11 mouse cellular contexts compared by ENCODE assay signal in the genomic region with DNA sequence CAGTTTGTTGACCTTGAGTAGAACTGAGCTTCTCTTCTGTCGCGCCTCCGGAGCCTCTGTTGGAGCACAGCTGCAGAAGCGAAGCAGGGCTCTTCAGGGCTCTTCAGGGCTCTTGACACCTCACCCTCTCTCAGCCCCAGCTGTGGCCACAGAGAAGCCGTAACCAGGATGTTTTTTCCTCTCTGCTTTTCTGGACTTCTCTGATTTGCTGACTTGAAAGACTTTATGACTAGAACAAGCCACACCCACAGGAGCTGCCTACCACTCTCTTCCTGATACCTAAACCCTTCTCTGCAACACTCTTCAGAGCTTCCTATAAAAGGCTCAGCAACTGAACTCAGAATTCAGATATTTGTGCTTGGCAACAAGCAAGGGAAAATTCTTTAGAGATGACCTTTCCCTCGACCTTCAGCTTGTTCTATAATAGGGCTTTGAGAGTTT. TPM values are rescaled to one million over a fixed set of nuclear protein-coding genes. Genes with fewer than 3 reads are reported as not detected.
A peak's percentile ranks its signal among the peaks of the same experiment; 100 is the strongest.
DNase-seq lines count a peak whose midpoint lies in the region; ATAC-seq and TF ChIP-seq lines count a peak whose summit lies in the region.
"Had no signal": no experiment of that assay in that cellular context is flagged by ENCODE, and none has a peak within 500 bp of the region (broad histone marks: within the 10 kb centered on the region; RNA-seq: fewer than 3 reads in every experiment).

No protein-coding gene starts in this region.

- H3K9me3 ChIP-seq in liver, postnatal 0 days (ENCODE audit: low read length): peaks cover under 1% of the 10 kb centered on the region; the same call in 1 of the 2 replicates
- no peaks in the 10 kb centered on the region for H3K9me3 ChIP-seq in liver, embryonic 11.5 days (ENCODE audit: control insufficient read depth, low read length)
- no peaks in the 10 kb centered on the region for H3K9me3 ChIP-seq in limb, embryonic 15.5 days

- no peak for TF ChIP-seq CTCF in liver, postnatal 0 days (IDR thresholded peaks at IDR 0.05; ENCODE audit: low read depth)

- TF ChIP-seq EP300 in liver, postnatal 0 days (IDR thresholded peaks at IDR 0.05; ENCODE audit: low read depth): no peak

- 0 out of 2 replicates have a peak, but pooled peaks cover 3% of the 10 kb centered on the region for H3K4me1 ChIP-seq in liver, postnatal 0 days (ENCODE audit: insufficient read depth)
- no peaks in the 10 kb centered on the region for H3K4me1 ChIP-seq in liver, embryonic 11.5 days (replicated peaks; ENCODE audit: control insufficient read depth, insufficient read depth, low read length)
- no peaks in the 10 kb centered on the region for H3K4me1 ChIP-seq in limb, embryonic 15.5 days

- 17% methylated on average over 6 of the region's 6 CpGs for WGBS in liver, postnatal 0 days (ENCODE audit: insufficient replicate concordance)
- WGBS in liver, embryonic 11.5 days: 56% methylated on average over 6 of the region's 6 CpGs
- 53% methylated on average over 6 of the region's 6 CpGs for WGBS in limb, embryonic 15.5 days

- H3K4me2 ChIP-seq in liver, postnatal 0 days (ENCODE audit: low read depth, low read length): no peak overlapping the region
- no peak overlapping the region for H3K4me2 ChIP-seq in liver, embryonic 11.5 days
- H3K4me2 ChIP-seq in limb, embryonic 15.5 days: no peak overlapping the region

- peak overlapping the region; percentile 51; the same call in 1 of the 2 replicates for H3K27ac ChIP-seq in liver, postnatal 0 days (ENCODE audit: low read depth)
- H3K27ac ChIP-seq in liver, embryonic 11.5 days (ENCODE audit: low read depth, low read length): no peak overlapping the region
- peak overlapping the region; percentile 13; the same call in 1 of the 2 replicates for H3K27ac ChIP-seq in limb, embryonic 15.5 days

- no peak overlapping the region for H3K9ac ChIP-seq in liver, postnatal 0 days (replicated peaks)
- no peak overlapping the region for H3K9ac ChIP-seq in liver, embryonic 11.5 days (ENCODE audit: low read depth, low read length)
- H3K9ac ChIP-seq in limb, embryonic 15.5 days: no peak overlapping the region

- H3K4me3 ChIP-seq in liver, postnatal 0 days (ENCODE audit: low read depth, low read length): no peak overlapping the region
- H3K4me3 ChIP-seq in liver, embryonic 11.5 days (ENCODE audit: low read depth, low read length): no peak overlapping the region
- H3K4me3 ChIP-seq in limb, embryonic 15.5 days: no peak overlapping the region

- H3K27me3 ChIP-seq in liver, postnatal 0 days (ENCODE audit: insufficient read depth, low read length): no peaks in the 10 kb centered on the region
- H3K27me3 ChIP-seq in liver, embryonic 11.5 days (replicated peaks; ENCODE audit: control insufficient read depth, insufficient read depth, low read length): no peaks in the 10 kb centered on the region
- no peaks in the 10 kb centered on the region for H3K27me3 ChIP-seq in limb, embryonic 15.5 days

- peak; percentile 55 for ATAC-seq in liver, postnatal 0 days
- no peak for ATAC-seq in liver, embryonic 11.5 days (replicated peaks; ENCODE audit: low FRiP score)
- ATAC-seq in limb, embryonic 15.5 days (ENCODE audit: insufficient number of reproducible peaks, low FRiP score, low TSS enrichment, low read depth): no peak
- ATAC-seq: forebrain, embryonic 16.5 days had no signal

- no peaks in the 10 kb centered on the region for H3K36me3 ChIP-seq in liver, postnatal 0 days (replicated peaks; ENCODE audit: insufficient read depth, low read length)
- no peaks in the 10 kb centered on the region for H3K36me3 ChIP-seq in liver, embryonic 11.5 days (ENCODE audit: control insufficient read depth, insufficient read depth, low read length)
- H3K36me3 ChIP-seq in limb, embryonic 15.5 days: no peaks in the 10 kb centered on the region

- DNase-seq in adrenal gland, adult 2 months: peak; percentile 35
- DNase-seq in adrenal gland, postnatal 10 days: no peak
- no peak for DNase-seq in liver, postnatal 0 days
- no peak for DNase-seq in liver, embryonic 11.5 days (ENCODE audit: low spot score)
- peak; percentile 91 for DNase-seq in thymus, postnatal 0 days (ENCODE audit: low spot score)
- DNase-seq in cerebellum, postnatal 10 days: no peak
- DNase-seq in Muller cell, postnatal 12 days (ENCODE audit: inconsistent ontology term): no peak
- DNase-seq: right cerebral cortex, postnatal 25 days had no signal

RNA-seq across cellular contexts. Expression of a gene that starts 20.9 kb away (rescaled TPM):
- total RNA-seq in adrenal gland, adult 2 months (2021): 100 to 1,000 TPM; 270 to 284 TPM
- polyA plus RNA-seq in adrenal gland, adult 2 months (2012; rRNA removed): 205 and 318 TPM in 2 replicates
- total RNA-seq in adrenal gland, postnatal 10 days (2021): 100 to 1,000 TPM; 144 to 176 TPM
- polyA plus RNA-seq in liver, postnatal 0 days (2015; fragmentation: Nextera tagmentation; extraction: Ambion mirVana): 149 and 152 TPM in 2 replicates
- polyA plus RNA-seq in liver, embryonic 11.5 days (2014; fragmentation: Nextera tagmentation; extraction: Ambion mirVana): 202 and 214 TPM in 2 replicates
- 138 and 145 TPM in 2 replicates for polyA plus RNA-seq in limb, embryonic 15.5 days (2015; fragmentation: Nextera tagmentation; extraction: Ambion mirVana)
- 153 and 156 TPM in 2 replicates for polyA plus RNA-seq in thymus, postnatal 0 days (2015; fragmentation: Nextera tagmentation; extraction: Ambion mirVana)

RNA-seq across cellular contexts. Expression of a gene that starts 46.2 kb away (rescaled TPM):
- total RNA-seq in adrenal gland, adult 2 months (2021): under 1 TPM; 0.43 to 0.86 TPM
- polyA plus RNA-seq in adrenal gland, adult 2 months (2012; rRNA removed): 2.4 and 8.5 TPM in 2 replicates
- 10 to 100 TPM; 24.0 to 59.0 TPM for total RNA-seq in adrenal gland, postnatal 10 days (2021)
- polyA plus RNA-seq in liver, postnatal 0 days (2015; fragmentation: Nextera tagmentation; extraction: Ambion mirVana): 0.53 and 0.85 TPM in 2 replicates
- polyA plus RNA-seq in liver, embryonic 11.5 days (2014; fragmentation: Nextera tagmentation; extraction: Ambion mirVana): 0.36 and 0.90 TPM in 2 replicates
- polyA plus RNA-seq in limb, embryonic 15.5 days (2015; fragmentation: Nextera tagmentation; extraction: Ambion mirVana): 2.4 and 2.8 TPM in 2 replicates
- 0.99 and 1.1 TPM in 2 replicates for polyA plus RNA-seq in thymus, postnatal 0 days (2015; fragmentation: Nextera tagmentation; extraction: Ambion mirVana)

RNA-seq across cellular contexts. Expression of a gene that starts 55.3 kb away (rescaled TPM):
- 100 to 1,000 TPM in 1 of 2 experiments, 10 to 100 TPM in 1; 63.2 to 125 TPM for total RNA-seq in adrenal gland, adult 2 months (2021)
- polyA plus RNA-seq in adrenal gland, adult 2 months (2012; rRNA removed): 128 and 133 TPM in 2 replicates
- 100 to 1,000 TPM; 202 to 313 TPM for total RNA-seq in adrenal gland, postnatal 10 days (2021)
- 28.1 and 28.7 TPM in 2 replicates for polyA plus RNA-seq in liver, postnatal 0 days (2015; fragmentation: Nextera tagmentation; extraction: Ambion mirVana)
- polyA plus RNA-seq in liver, embryonic 11.5 days (2014; fragmentation: Nextera tagmentation; extraction: Ambion mirVana): 419 and 432 TPM in 2 replicates
- polyA plus RNA-seq in limb, embryonic 15.5 days (2015; fragmentation: Nextera tagmentation; extraction: Ambion mirVana): 1,206 and 1,410 TPM in 2 replicates
- 227 and 236 TPM in 2 replicates for polyA plus RNA-seq in thymus, postnatal 0 days (2015; fragmentation: Nextera tagmentation; extraction: Ambion mirVana)

RNA-seq across cellular contexts. Expression of a gene that starts 55.5 kb away (rescaled TPM):
- total RNA-seq in adrenal gland, adult 2 months (2021): 10 to 100 TPM in 1 of 2 experiments, not detected in 1; 10.9 TPM
- polyA plus RNA-seq in adrenal gland, adult 2 months (2012; rRNA removed): 49.5 and 126 TPM in 2 replicates
- total RNA-seq in adrenal gland, postnatal 10 days (2021): not detected
- not detected in 2 replicates for polyA plus RNA-seq in liver, postnatal 0 days (2015; fragmentation: Nextera tagmentation; extraction: Ambion mirVana)
- polyA plus RNA-seq in liver, embryonic 11.5 days (2014; fragmentation: Nextera tagmentation; extraction: Ambion mirVana): not detected in 2 replicates
- polyA plus RNA-seq in limb, embryonic 15.5 days (2015; fragmentation: Nextera tagmentation; extraction: Ambion mirVana): not detected in 2 replicates
- not detected in 2 replicates for polyA plus RNA-seq in thymus, postnatal 0 days (2015; fragmentation: Nextera tagmentation; extraction: Ambion mirVana)
- total RNA-seq: left cerebral cortex, postnatal 10 days had no signal
- polyA plus RNA-seq: forebrain, embryonic 16.5 days had no signal

Comparison
In these comparisons a context has a peak if more than half of its experiments do, and no peak if none do; other contexts are left out.
1. DNase-seq: peak in adrenal gland, adult 2 months (single experiment) and thymus, postnatal 0 days (single experiment); none in adrenal gland, postnatal 10 days (single experiment), liver, postnatal 0 days (single experiment), liver, embryonic 11.5 days (single experiment), cerebellum, postnatal 10 days (0 of 2) and Muller cell, postnatal 12 days (single experiment).